Mouse (Mus musculus) limb, embryonic 14.5 days (tissue): Measurements from ENCODE around the gene Olfr1315-ps1. TPM values are rescaled to one million over a fixed set of nuclear protein-coding genes. Genes with fewer than 3 reads are reported as not detected.

ENCODE experiments used
- ATAC-seq: fragments of 200-750 bp; cut with Nextera tagmentation; 2 replicates; pipeline ENCODE4 v1.8.0; 2017; ENCODE audit warnings: low read depth, moderate number of reproducible peaks, moderate TSS enrichment; ENCODE audit not compliant: low FRiP score
- DNase-seq: peaks from one replicate; pipeline ENCODE4 v3.0.0-alpha.2; 2015; ENCODE audit warnings: low spot score
- H3K27ac ChIP-seq: fragments of 300-500 bp; sonication (generic); replicated peaks from 2 replicates; pipeline ENCODE4 v1.5.1; 2014; ENCODE audit warnings: low read depth, mild to moderate bottlenecking, low read length, moderate library complexity, mixed read lengths
- H3K27me3 ChIP-seq: fragments of 300-500 bp; sonication (generic); 2 replicates; pipeline ENCODE4 v1.6.1; 2014; ENCODE audit warnings: low read length, mixed read lengths; ENCODE audit not compliant: control insufficient read depth, insufficient read depth
- H3K36me3 ChIP-seq: fragments of 300-500 bp; sonication (generic); 2 replicates; pipeline ENCODE4 v1.6.1; 2014; ENCODE audit warnings: mild to moderate bottlenecking, low read length, moderate library complexity, mixed read lengths; ENCODE audit not compliant: control insufficient read depth, insufficient read depth
- H3K4me1 ChIP-seq: fragments of 300-500 bp; sonication (generic); 2 replicates; pipeline ENCODE4 v1.6.1; 2014; ENCODE audit warnings: antibody characterized with exemption, low read length, mixed read lengths; ENCODE audit not compliant: control insufficient read depth, insufficient read depth
- H3K4me2 ChIP-seq: fragments of 300-500 bp; sonication (generic); replicated peaks from 2 replicates; pipeline ENCODE4 v1.6.1; 2014; ENCODE audit warnings: low read depth, mild to moderate bottlenecking, low read length, moderate library complexity; ENCODE audit not compliant: severe bottlenecking
- H3K4me3 ChIP-seq: fragments of 300-500 bp; sonication (generic); replicated peaks from 2 replicates; pipeline ENCODE4 v1.5.1; 2014; ENCODE audit warnings: low read length
- H3K9ac ChIP-seq: fragments of 300-500 bp; sonication (generic); 2 replicates; pipeline ENCODE4 v1.6.1; 2014; ENCODE audit warnings: mild to moderate bottlenecking, low read depth, low read length, moderate library complexity; ENCODE audit not compliant: severe bottlenecking
- H3K9me3 ChIP-seq: fragments of 300-500 bp; sonication (generic); 2 replicates; pipeline ENCODE4 v1.6.1; 2016; ENCODE audit warnings: low read length; ENCODE audit not compliant: control insufficient read depth
- POLR2A ChIP-seq: fragments of 200-500 bp; IDR thresholded peaks from 2 replicates; pipeline ENCODE4 v1.8.0; 2012; ENCODE audit warnings: inconsistent platforms, mild to moderate bottlenecking, moderate library complexity, borderline replicate concordance; ENCODE audit not compliant: insufficient read depth, insufficient read length; ENCODE audit errors: extremely low read depth
- WGBS: fragments of 180-500 bp; shearing (Covaris S2); extraction: QIAGEN DNeasy Blood & Tissue Kit; methylation state at CpG from one replicate; pipeline ENCODE4 v1.1.7; 2014; 5-methylcytosine and 5-hydroxymethylcytosine counted together
- polyA plus RNA-seq, 2 experiments: library from polyadenylated mRNA; depleted of rRNA in 1 of 2; stranded (reverse) in 1 of 2; unstranded in 1 of 2; fragments of >200 nt; fragmentation: Nextera tagmentation in 1 of 2; extraction: Ambion mirVana in 1 of 2; gene quantifications; 2 replicates each; pipeline versions ENCODE4 v1.2.1 to v1.2.3; 2012 to 2014

The Olfr1315-ps1 gene
- polyA plus RNA-seq (2012; rRNA removed) (not detected in 2 replicates), polyA plus RNA-seq (2014; fragmentation: Nextera tagmentation; extraction: Ambion mirVana) (not detected in 2 replicates)

GRCm38 (mm10) chr2:112115340-112115739 is at the start of gene Olfr1315-ps1:
Gene Olfr1315-ps1 (minus strand): TSS chr2:112115440.
- ATAC-seq (no peak), DNase-seq (no peak)
- whole genome bisulfite sequencing = 81% methylated on average over 1 of the region's 1 CpGs
- Histone ChIP-seq H3K4me2 (no peak within 1 kb of the TSS), H3K4me3 (no peak within 1 kb of the TSS), H3K27me3 (no peaks in the 10 kb centered on the region), H3K9ac (no peak within 1 kb of the TSS), H3K9me3 (no peaks in the 10 kb centered on the region), H3K36me3 (no peaks in the 10 kb centered on the region), H3K27ac (no peak within 1 kb of the TSS), H3K4me1 (no peaks in the 10 kb centered on the region)
- no peak for TF ChIP-seq POLR2A

GRCm38 (mm10) chr2:112153898-112154297 is 38.7 kb upstream of the Olfr1315-ps1 start, which contains the start of gene Olfr1318:
Gene Olfr1318 (plus strand): TSS chr2:112154198.
- no peaks in the 10 kb centered on the region for H3K36me3 ChIP-seq
- no peaks in the 10 kb centered on the region for H3K4me1 ChIP-seq
- no peak within 1 kb of the TSS for H3K4me3 ChIP-seq
- no peak within 1 kb of the TSS for H3K27ac ChIP-seq
- TF ChIP-seq POLR2A = no peak
- no peak for ATAC-seq
- no peak within 1 kb of the TSS for H3K9ac ChIP-seq
- H3K27me3 ChIP-seq = no peaks in the 10 kb centered on the region
- no peak within 1 kb of the TSS for H3K4me2 ChIP-seq
- no peak for DNase-seq
- H3K9me3 ChIP-seq = no peaks in the 10 kb centered on the region

GRCm38 (mm10) chr2:112140029-112140428 is 24.8 kb upstream of the Olfr1315-ps1 start, which contains the start of gene Olfr1317:
Gene Olfr1317 (plus strand): TSS chr2:112140329.
- TF ChIP-seq POLR2A = no peak
- no peak for ATAC-seq
- WGBS = 78% methylated on average over 2 of the region's 2 CpGs

GRCm38 (mm10) chr2:112134877-112135276 is 19.6 kb upstream of the Olfr1315-ps1 start, which contains the start of gene Olfr1316:
Gene Olfr1316 (minus strand): TSS chr2:112134977.
- no peak within 1 kb of the TSS for H3K27ac ChIP-seq
- DNase-seq (no peak), ATAC-seq (no peak)
- no peaks in the 10 kb centered on the region for H3K36me3 ChIP-seq
- WGBS = 88% methylated on average over 2 of the region's 2 CpGs
- H3K4me3 ChIP-seq = no peak within 1 kb of the TSS
- H3K9ac ChIP-seq = no peak within 1 kb of the TSS
- TF ChIP-seq POLR2A = no peak
- no peaks in the 10 kb centered on the region for H3K9me3 ChIP-seq
- H3K4me2 ChIP-seq = no peak within 1 kb of the TSS
- no peaks in the 10 kb centered on the region for H3K27me3 ChIP-seq
- H3K4me1 ChIP-seq = no peaks in the 10 kb centered on the region

More at GRCm38 (mm10) chr2:112140029-112140428, 24.8 kb upstream of the Olfr1315-ps1 start, which contains the start of gene Olfr1317:
- no peaks in the 10 kb centered on the region for H3K4me1 ChIP-seq
- H3K36me3 ChIP-seq = no peaks in the 10 kb centered on the region
- no peak for DNase-seq
- H3K9me3 ChIP-seq = no peaks in the 10 kb centered on the region
- H3K4me2 ChIP-seq = no peak within 1 kb of the TSS
- H3K9ac ChIP-seq = no peak within 1 kb of the TSS
- no peaks in the 10 kb centered on the region for H3K27me3 ChIP-seq
- H3K4me3 ChIP-seq = no peak within 1 kb of the TSS
- no peak within 1 kb of the TSS for H3K27ac ChIP-seq

- no peak within 1 kb of the TSS for H3K9ac ChIP-seq
- no peaks in the 10 kb centered on the region for H3K27me3 ChIP-seq
- H3K4me3 ChIP-seq = no peak within 1 kb of the TSS
- H3K9me3 ChIP-seq = no peaks in the 10 kb centered on the region
- no peak for DNase-seq
- no peak for TF ChIP-seq POLR2A
- ATAC-seq = no peak
- no peaks in the 10 kb centered on the region for H3K4me1 ChIP-seq
- no peak within 1 kb of the TSS for H3K4me2 ChIP-seq
- H3K36me3 ChIP-seq = no peaks in the 10 kb centered on the region
- no peak within 1 kb of the TSS for H3K27ac ChIP-seq
Observed at GRCm38 (mm10) chr2:112096681-112097080, 18.6 kb downstream of the Olfr1315-ps1 start, which contains the start of gene Olfr1314. Gene Olfr1314 (minus strand): TSS chr2:112096781.

- ATAC-seq = no peak
- H3K27me3 ChIP-seq = no peaks in the 10 kb centered on the region
- no peaks in the 10 kb centered on the region for H3K9me3 ChIP-seq
- no peak within 1 kb of the TSS for H3K27ac ChIP-seq
- no peak within 1 kb of the TSS for H3K9ac ChIP-seq
- H3K4me2 ChIP-seq = no peak within 1 kb of the TSS
- DNase-seq = no peak
- H3K4me3 ChIP-seq = no peak within 1 kb of the TSS
- no peak for TF ChIP-seq POLR2A
- H3K36me3 ChIP-seq = no peaks in the 10 kb centered on the region
- H3K4me1 ChIP-seq = no peaks in the 10 kb centered on the region
Observed at GRCm38 (mm10) chr2:112077743-112078142, 37.5 kb downstream of the Olfr1315-ps1 start, which contains the start of gene Olfr1313. Gene Olfr1313 (minus strand): TSS chr2:112077843.

Other genes starting within 250 kb of the Olfr1315-ps1 start
- gene Olfr1305, start 238.3 kb downstream of the Olfr1315-ps1 start, polyA plus RNA-seq (2012; rRNA removed) = not detected in 2 replicates
- gene Olfr1305, start 238.3 kb downstream of the Olfr1315-ps1 start, polyA plus RNA-seq (2014; fragmentation: Nextera tagmentation; extraction: Ambion mirVana) = not detected in 2 replicates
- not detected in 2 replicates for gene Olfr1306, start 199.2 kb downstream of the Olfr1315-ps1 start, polyA plus RNA-seq (2012; rRNA removed)
- not detected in 2 replicates for gene Olfr1306, start 199.2 kb downstream of the Olfr1315-ps1 start, polyA plus RNA-seq (2014; fragmentation: Nextera tagmentation; extraction: Ambion mirVana)
- not detected in 2 replicates for gene Olfr1307, start 166.0 kb downstream of the Olfr1315-ps1 start, polyA plus RNA-seq (2012; rRNA removed)
- gene Olfr1307, start 166.0 kb downstream of the Olfr1315-ps1 start, polyA plus RNA-seq (2014; fragmentation: Nextera tagmentation; extraction: Ambion mirVana) = 0.01 TPM in 1 of 2 replicates, not detected in the other
- not detected in 2 replicates for gene Olfr1308, start 150.5 kb downstream of the Olfr1315-ps1 start, polyA plus RNA-seq (2012; rRNA removed)
- gene Olfr1308, start 150.5 kb downstream of the Olfr1315-ps1 start, polyA plus RNA-seq (2014; fragmentation: Nextera tagmentation; extraction: Ambion mirVana) = not detected in 2 replicates
- gene Olfr1309, start 125.2 kb downstream of the Olfr1315-ps1 start, polyA plus RNA-seq (2012; rRNA removed) = not detected in 2 replicates
- gene Olfr1309, start 125.2 kb downstream of the Olfr1315-ps1 start, polyA plus RNA-seq (2014; fragmentation: Nextera tagmentation; extraction: Ambion mirVana) = not detected in 2 replicates
- gene Olfr1310, start 102.7 kb downstream of the Olfr1315-ps1 start, polyA plus RNA-seq (2012; rRNA removed) = 0.01 TPM in 1 of 2 replicates, not detected in the other
- not detected in 2 replicates for gene Olfr1310, start 102.7 kb downstream of the Olfr1315-ps1 start, polyA plus RNA-seq (2014; fragmentation: Nextera tagmentation; extraction: Ambion mirVana)
- gene Olfr1311, start 91.0 kb downstream of the Olfr1315-ps1 start, polyA plus RNA-seq (2012; rRNA removed) = not detected in 2 replicates
- gene Olfr1311, start 91.0 kb downstream of the Olfr1315-ps1 start, polyA plus RNA-seq (2014; fragmentation: Nextera tagmentation; extraction: Ambion mirVana) = not detected in 2 replicates
- not detected in 2 replicates for gene Olfr1312, start 65.2 kb downstream of the Olfr1315-ps1 start, polyA plus RNA-seq (2012; rRNA removed)
- gene Olfr1312, start 65.2 kb downstream of the Olfr1315-ps1 start, polyA plus RNA-seq (2014; fragmentation: Nextera tagmentation; extraction: Ambion mirVana) = not detected in 2 replicates
- gene Olfr1313, start 37.6 kb downstream of the Olfr1315-ps1 start, polyA plus RNA-seq (2012; rRNA removed) = not detected in 2 replicates
- gene Olfr1313, start 37.6 kb downstream of the Olfr1315-ps1 start, polyA plus RNA-seq (2014; fragmentation: Nextera tagmentation; extraction: Ambion mirVana) = not detected in 2 replicates
- 0.10 TPM in 1 of 2 replicates, not detected in the other for gene Olfr1314, start 18.7 kb downstream of the Olfr1315-ps1 start, polyA plus RNA-seq (2012; rRNA removed)
- gene Olfr1314, start 18.7 kb downstream of the Olfr1315-ps1 start, polyA plus RNA-seq (2014; fragmentation: Nextera tagmentation; extraction: Ambion mirVana) = not detected in 2 replicates
- 0.05 TPM in 1 of 2 replicates, not detected in the other for gene Olfr1316, start 19.5 kb upstream of the Olfr1315-ps1 start, polyA plus RNA-seq (2012; rRNA removed)
- gene Olfr1316, start 19.5 kb upstream of the Olfr1315-ps1 start, polyA plus RNA-seq (2014; fragmentation: Nextera tagmentation; extraction: Ambion mirVana) = not detected in 2 replicates
- not detected in 2 replicates for gene Olfr1317, start 24.9 kb upstream of the Olfr1315-ps1 start, polyA plus RNA-seq (2012; rRNA removed)
- not detected in 2 replicates for gene Olfr1317, start 24.9 kb upstream of the Olfr1315-ps1 start, polyA plus RNA-seq (2014; fragmentation: Nextera tagmentation; extraction: Ambion mirVana)
- not detected in 2 replicates for gene Olfr1318, start 38.8 kb upstream of the Olfr1315-ps1 start, polyA plus RNA-seq (2012; rRNA removed)
- gene Olfr1318, start 38.8 kb upstream of the Olfr1315-ps1 start, polyA plus RNA-seq (2014; fragmentation: Nextera tagmentation; extraction: Ambion mirVana) = not detected in 2 replicates
- 39.9 and 64.6 TPM in 2 replicates for gene Lpcat4, start 124.0 kb upstream of the Olfr1315-ps1 start, polyA plus RNA-seq (2012; rRNA removed)
- 19.7 and 20.9 TPM in 2 replicates for gene Lpcat4, start 124.0 kb upstream of the Olfr1315-ps1 start, polyA plus RNA-seq (2014; fragmentation: Nextera tagmentation; extraction: Ambion mirVana)
- not detected in 2 replicates for gene Nutm1, start 143.9 kb upstream of the Olfr1315-ps1 start, polyA plus RNA-seq (2012; rRNA removed)
- gene Nutm1, start 143.9 kb upstream of the Olfr1315-ps1 start, polyA plus RNA-seq (2014; fragmentation: Nextera tagmentation; extraction: Ambion mirVana) = not detected in 2 replicates
- gene Nop10, start 146.5 kb upstream of the Olfr1315-ps1 start, polyA plus RNA-seq (2012; rRNA removed) = 147 and 150 TPM in 2 replicates
- 193 and 210 TPM in 2 replicates for gene Nop10, start 146.5 kb upstream of the Olfr1315-ps1 start, polyA plus RNA-seq (2014; fragmentation: Nextera tagmentation; extraction: Ambion mirVana)
- gene Slc12a6, start 150.4 kb upstream of the Olfr1315-ps1 start, polyA plus RNA-seq (2012; rRNA removed) = 32.5 TPM in 2 replicates
- gene Slc12a6, start 150.4 kb upstream of the Olfr1315-ps1 start, polyA plus RNA-seq (2014; fragmentation: Nextera tagmentation; extraction: Ambion mirVana) = 14.1 and 15.4 TPM in 2 replicates
- 0.03 TPM in 1 of 2 replicates, not detected in the other for gene Gm21985, start 150.9 kb upstream of the Olfr1315-ps1 start, polyA plus RNA-seq (2012; rRNA removed)
- gene Gm21985, start 150.9 kb upstream of the Olfr1315-ps1 start, polyA plus RNA-seq (2014; fragmentation: Nextera tagmentation; extraction: Ambion mirVana) = not detected in 2 replicates